Mouse (Mus musculus) heart, postnatal 0 days (tissue): ENCODE data around the gene Clca4b.

Source experiments
- CTCF ChIP-seq: IDR thresholded peaks from 2 replicates; pipeline ENCODE4 v1.5.1; 2016; ENCODE audit warnings: antibody characterized with exemption, control low read depth, low read depth
- EP300 ChIP-seq: IDR thresholded peaks from 2 replicates; pipeline ENCODE4 v1.6.1; 2016; ENCODE audit warnings: antibody characterized with exemption, low read depth

GRCm38 (mm10) chr3:144976091-144976490 lies 43.8 kb upstream of the Clca4b start:
- TF ChIP-seq CTCF (no peak), EP300 (no peak)
